Mouse (Mus musculus) lung, embryonic 16.5 days (tissue): ENCODE data around the gene Tbc1d7. TPM values are rescaled to one million over a fixed set of nuclear protein-coding genes. Genes with fewer than 3 reads are reported as not detected.

Experiments
- ATAC-seq: fragments of 200-750 bp; cut with Nextera tagmentation; 2 replicates; pipeline ENCODE4 v1.8.0; 2017; ENCODE audit warnings: low read depth, mild to moderate bottlenecking, moderate library complexity
- H3K27ac ChIP-seq: fragments of 300-500 bp; sonication (generic); 2 replicates; pipeline ENCODE4 v1.5.1; 2014; ENCODE audit warnings: mild to moderate bottlenecking, control low read depth, low read length
- H3K27me3 ChIP-seq: fragments of 300-500 bp; sonication (generic); 2 replicates; pipeline ENCODE4 v1.6.1; 2014; ENCODE audit warnings: low read depth, low read length, mixed read lengths; ENCODE audit not compliant: control insufficient read depth, insufficient read depth
- H3K36me3 ChIP-seq: fragments of 300-500 bp; sonication (generic); 2 replicates; pipeline ENCODE4 v1.6.1; 2014; ENCODE audit warnings: low read length; ENCODE audit not compliant: control insufficient read depth, insufficient read depth
- H3K4me1 ChIP-seq: fragments of 300-500 bp; sonication (generic); replicated peaks from 2 replicates; pipeline ENCODE4 v1.6.1; 2014; ENCODE audit warnings: low read length, mixed read lengths; ENCODE audit not compliant: control insufficient read depth, insufficient read depth
- H3K4me2 ChIP-seq: fragments of 300-500 bp; sonication (generic); 2 replicates; pipeline ENCODE4 v1.6.1; 2014; ENCODE audit warnings: low read depth, low read length, control low read depth
- H3K4me3 ChIP-seq: fragments of 300-500 bp; sonication (generic); 2 replicates; pipeline ENCODE4 v1.5.1; 2014; ENCODE audit warnings: mild to moderate bottlenecking, low read length, control low read depth
- H3K9ac ChIP-seq: fragments of 300-500 bp; sonication (generic); 2 replicates; pipeline ENCODE4 v1.6.1; 2014; ENCODE audit warnings: low read length, control low read depth
- H3K9me3 ChIP-seq: fragments of 300-500 bp; sonication (generic); 2 replicates; pipeline ENCODE4 v1.6.1; 2016; ENCODE audit warnings: low read length; ENCODE audit not compliant: control insufficient read depth
- WGBS: fragments of 180-500 bp; shearing (Covaris S2); extraction: QIAGEN DNeasy Blood & Tissue Kit; methylation state at CpG from one replicate; pipeline ENCODE4 v1.1.7; 2014; 5-methylcytosine and 5-hydroxymethylcytosine counted together
- polyA plus RNA-seq: library from polyadenylated mRNA; unstranded; fragments of >200 nt; fragmentation: Nextera tagmentation; extraction: Ambion mirVana; gene quantifications from 2 replicates; pipeline ENCODE4 v1.2.1, GENCODE M21; 2015

The Tbc1d7 gene
- polyA plus RNA-seq, 1 experiment from 2014 or later = 44.4 TPM

- H3K27me3 ChIP-seq = no peaks in the 10 kb centered on the region
- WGBS = 59% methylated on average over 7 of the region's 7 CpGs
- no peak for ATAC-seq
- H3K4me3 ChIP-seq = no peak overlapping the region
- H3K9me3 ChIP-seq = no peaks in the 10 kb centered on the region
- H3K27ac ChIP-seq = no peak overlapping the region
- H3K4me2 ChIP-seq = no peak overlapping the region
- H3K36me3 ChIP-seq = no peaks in the 10 kb centered on the region
- H3K9ac ChIP-seq = no peak overlapping the region
- H3K4me1 ChIP-seq = peaks cover 28% of the 10 kb centered on the region
These were observed 37.9 kb downstream of the Tbc1d7 start for GRCm38 (mm10) chr13:43133400-43133799.

- WGBS = 50% methylated on average over 9 of the region's 9 CpGs
- Histone ChIP-seq H3K9ac (0 out of 2 replicates have a peak overlapping the region, but pooled peaks have one; percentile 9), H3K4me1 (peaks cover 28% of the 10 kb centered on the region), H3K27ac (peak overlapping the region; percentile 85), H3K4me2 (no peak overlapping the region), H3K4me3 (no peak overlapping the region), H3K27me3 (no peaks in the 10 kb centered on the region), H3K9me3 (no peaks in the 10 kb centered on the region), H3K36me3 (no peaks in the 10 kb centered on the region)
- ATAC-seq = no peak
These were observed 38.4 kb downstream of the Tbc1d7 start for GRCm38 (mm10) chr13:43132859-43133258.

GRCm38 (mm10) chr13:43131741-43132191 lies 39.5 kb downstream of the Tbc1d7 start:
- H3K4me1 ChIP-seq = peaks cover 28% of the 10 kb centered on the region
- H3K27me3 ChIP-seq = no peaks in the 10 kb centered on the region
- no peaks in the 10 kb centered on the region for H3K36me3 ChIP-seq
- WGBS = 37% methylated on average over 10 of the region's 10 CpGs
- H3K9me3 ChIP-seq = no peaks in the 10 kb centered on the region
- H3K9ac ChIP-seq = 0 out of 2 replicates have a peak overlapping the region, but pooled peaks have one; percentile 22
- no peak overlapping the region for H3K4me3 ChIP-seq
- peak; percentile 84 for ATAC-seq
- no peak overlapping the region for H3K4me2 ChIP-seq
- H3K27ac ChIP-seq = peak overlapping the region; percentile 85

GRCm38 (mm10) chr13:43130161-43130560 lies 41.1 kb downstream of the Tbc1d7 start:
- no peak overlapping the region for H3K9ac ChIP-seq
- ATAC-seq = no peak
- no peak overlapping the region for H3K4me2 ChIP-seq
- H3K4me1 ChIP-seq = peaks cover 28% of the 10 kb centered on the region
- H3K27ac ChIP-seq = no peak overlapping the region
- H3K9me3 ChIP-seq = no peaks in the 10 kb centered on the region
- H3K4me3 ChIP-seq = no peak overlapping the region
- 68% methylated on average over 6 of the region's 6 CpGs for WGBS
- no peaks in the 10 kb centered on the region for H3K36me3 ChIP-seq
- no peaks in the 10 kb centered on the region for H3K27me3 ChIP-seq

GRCm38 (mm10) chr13:43124683-43125074 lies 46.6 kb downstream of the Tbc1d7 start:
- ATAC-seq = peak; percentile 68
- Histone ChIP-seq H3K9me3 (no peaks in the 10 kb centered on the region), H3K4me2 (no peak overlapping the region), H3K4me3 (no peak overlapping the region), H3K4me1 (peaks cover 12% of the 10 kb centered on the region), H3K27me3 (no peaks in the 10 kb centered on the region), H3K36me3 (no peaks in the 10 kb centered on the region), H3K27ac (no peak overlapping the region), H3K9ac (no peak overlapping the region)
- WGBS = 24% methylated on average over 4 of the region's 4 CpGs

- peak overlapping the region; percentile 22; the same call in 1 of the 2 replicates for H3K4me2 ChIP-seq
- no peak overlapping the region for H3K4me3 ChIP-seq
- H3K4me1 ChIP-seq = peaks cover 12% of the 10 kb centered on the region
- ATAC-seq = peak; percentile 20; the same call in 1 of the 2 replicates
- no peaks in the 10 kb centered on the region for H3K9me3 ChIP-seq
- H3K27me3 ChIP-seq = no peaks in the 10 kb centered on the region
- H3K36me3 ChIP-seq = no peaks in the 10 kb centered on the region
- H3K9ac ChIP-seq = no peak overlapping the region
- 29% methylated on average over 17 of the region's 17 CpGs for WGBS
- H3K27ac ChIP-seq = no peak overlapping the region
These were observed 47.2 kb downstream of the Tbc1d7 start for GRCm38 (mm10) chr13:43123895-43124682.

GRCm38 (mm10) chr13:43122306-43123070 lies 48.8 kb downstream of the Tbc1d7 start:
- no peaks in the 10 kb centered on the region for H3K9me3 ChIP-seq
- ATAC-seq = no peak
- H3K9ac ChIP-seq = no peak overlapping the region
- H3K4me3 ChIP-seq = no peak overlapping the region
- H3K27me3 ChIP-seq = no peaks in the 10 kb centered on the region
- no peak overlapping the region for H3K27ac ChIP-seq
- H3K4me2 ChIP-seq = no peak overlapping the region
- H3K4me1 ChIP-seq = peaks cover 12% of the 10 kb centered on the region
- 68% methylated on average over 16 of the region's 16 CpGs for WGBS
- no peaks in the 10 kb centered on the region for H3K36me3 ChIP-seq

GRCm38 (mm10) chr13:43113141-43113540 lies 58.2 kb downstream of the Tbc1d7 start:
- H3K9me3 ChIP-seq = 0 out of 2 replicates have a peak, but pooled peaks cover 2% of the 10 kb centered on the region
- H3K27ac ChIP-seq = no peak overlapping the region
- no peaks in the 10 kb centered on the region for H3K4me1 ChIP-seq
- no peak overlapping the region for H3K4me3 ChIP-seq
- no peaks in the 10 kb centered on the region for H3K27me3 ChIP-seq
- no peak overlapping the region for H3K4me2 ChIP-seq
- no peak for ATAC-seq
- no peaks in the 10 kb centered on the region for H3K36me3 ChIP-seq
- H3K9ac ChIP-seq = no peak overlapping the region
- WGBS = 89% methylated on average over 3 of the region's 3 CpGs

- no peaks in the 10 kb centered on the region for H3K27me3 ChIP-seq
- WGBS = 69% methylated on average over 3 of the region's 3 CpGs
- H3K4me1 ChIP-seq = no peaks in the 10 kb centered on the region
- H3K9me3 ChIP-seq = 0 out of 2 replicates have a peak, but pooled peaks cover 2% of the 10 kb centered on the region
- no peaks in the 10 kb centered on the region for H3K36me3 ChIP-seq
- H3K4me3 ChIP-seq = no peak overlapping the region
- H3K4me2 ChIP-seq = no peak overlapping the region
- ATAC-seq = no peak
- H3K9ac ChIP-seq = no peak overlapping the region
- H3K27ac ChIP-seq = no peak overlapping the region
These were observed 58.6 kb downstream of the Tbc1d7 start for GRCm38 (mm10) chr13:43112707-43113106.
